Mouse (Mus musculus): Measurements from ENCODE around the gene Cxcl2. TPM values are rescaled to one million over a fixed set of nuclear protein-coding genes. Genes with fewer than 3 reads are reported as not detected.
A peak's percentile ranks its signal among the peaks of the same experiment; 100 is the strongest.

The Cxcl2 gene
- polyA plus RNA-seq, 1 experiment, result 0.37 TPM

GRCm38 (mm10) chr5:90894231-90894630 is 9.4 kb upstream of the Cxcl2 start:
- no peak for DNase-seq (ENCODE audit: low spot score)

DNA sequence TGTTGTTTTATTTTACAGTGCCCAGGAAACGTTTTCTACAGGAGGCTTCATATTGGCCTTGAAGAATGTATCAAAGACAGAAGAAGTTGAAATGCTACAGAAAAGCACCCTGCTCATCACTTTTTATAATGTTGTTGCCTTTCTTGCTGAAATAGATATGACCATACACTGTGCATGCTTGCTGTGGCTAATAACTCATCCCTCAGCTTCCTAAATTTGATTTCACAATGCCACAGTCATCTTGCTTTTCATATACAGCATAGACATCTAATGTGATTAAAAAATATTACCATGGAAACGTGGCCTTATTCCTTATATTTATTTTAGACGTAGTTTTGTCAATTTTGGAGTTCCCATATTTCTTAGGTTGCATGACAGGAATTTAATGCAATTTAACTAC is 6.2 kb upstream of the Cxcl2 start:
- no peak for DNase-seq (ENCODE audit: low spot score)

GRCm38 (mm10) chr5:90899308-90899707 is 4.4 kb upstream of the Cxcl2 start:
- DNase-seq (ENCODE audit: low spot score), result no peak

- DNase-seq (ENCODE audit: low spot score), result no peak
Measured at GRCm38 (mm10) chr5:90900147-90900546, 3.5 kb upstream of the Cxcl2 start.

- DNase-seq (ENCODE audit: low spot score), result no peak
Measured at GRCm38 (mm10) chr5:90900688-90901087, 3.0 kb upstream of the Cxcl2 start.

GRCm38 (mm10) chr5:90902380-90903260 is 1.1 kb upstream of the Cxcl2 start:
- DNase-seq (ENCODE audit: low spot score), result no peak

- peak; percentile 32 for DNase-seq (ENCODE audit: low spot score)
Measured at GRCm38 (mm10) chr5:90908983-90909382, 5.3 kb downstream of the Cxcl2 start.

DNA sequence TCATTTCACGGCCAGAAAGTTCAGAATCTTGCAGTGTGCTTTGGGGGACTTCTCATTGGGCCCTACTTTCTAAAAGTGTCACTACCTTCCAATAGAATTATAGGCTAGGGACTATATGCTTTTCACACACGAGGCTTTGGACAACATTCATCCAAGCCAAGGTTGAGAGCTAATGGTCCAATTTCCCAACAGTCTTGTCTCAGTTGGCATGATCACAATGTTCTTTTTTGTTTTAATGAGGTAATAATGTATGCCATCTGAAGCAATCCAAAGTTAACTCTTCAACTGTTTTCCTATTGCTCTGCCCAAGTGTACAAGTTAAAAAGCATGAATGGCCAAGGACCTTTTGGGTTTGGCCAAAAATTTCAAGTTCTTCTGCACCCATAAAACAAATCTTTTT is 15.8 kb downstream of the Cxcl2 start:
- DNase-seq (ENCODE audit: low spot score), result no peak

DNA sequence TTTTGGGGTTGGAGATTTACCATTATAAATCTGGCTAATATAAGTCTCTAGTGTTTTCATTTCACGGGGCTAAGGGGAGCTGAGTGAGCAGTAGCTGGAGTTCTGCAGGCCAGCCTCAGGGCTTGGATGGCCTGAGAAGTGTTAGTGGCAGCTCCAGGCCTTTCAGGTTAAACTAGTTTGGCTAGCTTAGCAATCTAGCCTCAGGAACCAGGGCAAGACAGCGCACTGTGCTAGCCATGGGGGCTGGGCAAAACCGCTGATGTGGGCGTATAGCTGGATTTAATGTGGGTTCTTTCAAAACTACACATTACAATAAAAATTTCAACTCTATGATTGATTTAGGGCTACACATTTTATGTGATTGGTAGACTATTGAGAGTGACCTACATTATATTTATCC is 19.3 kb downstream of the Cxcl2 start:
- no peak for DNase-seq (ENCODE audit: low spot score)

DNA sequence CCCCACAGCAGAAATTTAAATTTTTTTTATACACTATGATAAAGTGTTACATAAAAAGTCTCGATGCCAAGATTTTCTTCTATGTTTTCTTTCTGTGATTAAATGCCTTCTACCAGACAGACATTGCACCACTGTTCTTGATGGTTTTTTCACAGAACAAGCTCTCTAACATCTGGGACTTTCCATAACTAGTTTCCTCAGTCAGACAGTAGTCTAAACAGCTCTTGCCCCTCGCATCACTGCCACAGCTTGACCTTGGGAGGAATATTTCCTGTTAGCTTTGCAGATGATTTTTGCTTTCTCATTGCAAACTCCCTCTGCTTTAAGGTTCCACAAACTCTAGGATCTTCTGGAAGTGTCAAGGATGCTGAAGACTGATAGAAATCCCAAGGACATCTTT is 26.9 kb downstream of the Cxcl2 start:
- no peak for DNase-seq (ENCODE audit: low spot score)

- DNase-seq (ENCODE audit: low spot score), result peak; percentile 90
Measured at GRCm38 (mm10) chr5:90930971-90931851, 27.5 kb downstream of the Cxcl2 start, which contains the start of gene Mthfd2l. Mthfd2l (plus strand) TSS chr5:90931117.

DNA sequence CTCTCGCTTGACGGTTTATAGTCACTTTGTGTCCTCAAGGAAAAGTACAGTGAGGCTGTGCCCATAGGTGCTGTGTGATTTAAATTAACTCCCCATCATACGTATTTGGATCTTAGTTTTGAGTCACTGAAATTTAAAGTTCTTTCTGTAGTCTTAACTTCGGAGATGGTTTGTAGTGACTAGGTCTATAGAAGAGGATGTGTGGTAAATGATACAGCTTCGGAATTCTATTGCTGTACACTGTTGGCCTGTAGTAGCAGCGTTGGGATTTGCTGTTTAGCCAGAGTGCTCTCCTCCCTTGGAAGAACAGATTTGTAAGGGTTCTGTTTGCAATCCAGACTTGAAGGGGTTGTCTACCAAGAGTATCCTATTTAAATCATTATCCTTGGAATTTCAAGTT is 28.2 kb downstream of the Cxcl2 start:
- no peak for DNase-seq (ENCODE audit: low spot score)

GRCm38 (mm10) chr5:90936706-90937105 is 33.0 kb downstream of the Cxcl2 start:
- no peak for DNase-seq (ENCODE audit: low spot score)

- DNase-seq (ENCODE audit: low spot score), result no peak
Measured at GRCm38 (mm10) chr5:90945453-90945852, 41.8 kb downstream of the Cxcl2 start.

- DNase-seq (ENCODE audit: low spot score), result no peak
Measured at GRCm38 (mm10) chr5:90949499-90949898, 45.8 kb downstream of the Cxcl2 start.

DNA sequence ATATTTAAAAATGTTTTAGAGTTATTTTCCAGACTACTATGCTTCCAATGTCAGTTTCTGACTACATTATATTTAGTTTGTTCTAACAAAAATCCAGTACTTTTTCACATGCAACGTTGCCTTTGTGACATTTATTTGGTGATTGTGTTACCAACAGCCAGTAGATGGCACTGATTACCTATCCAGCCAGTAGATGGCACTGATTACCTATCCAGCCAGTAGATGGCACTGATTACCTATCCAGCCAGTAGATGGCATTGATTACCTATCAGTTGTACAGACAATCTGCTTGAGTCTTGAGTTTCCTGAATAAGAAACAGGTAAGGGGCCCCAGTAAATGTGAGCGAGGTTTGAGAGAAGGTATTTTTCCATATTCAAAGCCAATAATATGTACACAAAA is 47.8 kb downstream of the Cxcl2 start:
- no peak for DNase-seq (ENCODE audit: low spot score)

GRCm38 (mm10) chr5:90952731-90953481 is 49.2 kb downstream of the Cxcl2 start:
- DNase-seq (ENCODE audit: low spot score), result no peak

Other genes with a start within 250 kb of the Cxcl2 start
- 0.04 and 0.10 TPM in 2 replicates for gene Cxcl5, start 144.5 kb upstream of the Cxcl2 start, polyA plus RNA-seq (2012; rRNA removed)
- 0.22 and 0.29 TPM in 2 replicates for gene Ppbp, start 135.4 kb upstream of the Cxcl2 start, polyA plus RNA-seq (2012; rRNA removed)
- gene Pf4, start 131.4 kb upstream of the Cxcl2 start, polyA plus RNA-seq (2012; rRNA removed), result 71.0 and 121 TPM in 2 replicates
- 0.06 TPM in 1 of 2 replicates, not detected in the other for gene Cxcl3, start 117.8 kb upstream of the Cxcl2 start, polyA plus RNA-seq (2012; rRNA removed)
- 0.16 and 0.21 TPM in 2 replicates for gene Cxcl15, start 109.3 kb upstream of the Cxcl2 start, polyA plus RNA-seq (2012; rRNA removed)
- 1.1 and 1.4 TPM in 2 replicates for gene Cxcl1, start 12.6 kb upstream of the Cxcl2 start, polyA plus RNA-seq (2012; rRNA removed)
- gene Mthfd2l, start 27.2 kb downstream of the Cxcl2 start, polyA plus RNA-seq (2012; rRNA removed), result 25.9 and 32.4 TPM in 2 replicates
- 0.12 and 0.15 TPM in 2 replicates for gene Epgn, start 123.6 kb downstream of the Cxcl2 start, polyA plus RNA-seq (2012; rRNA removed)
- gene Ereg, start 170.8 kb downstream of the Cxcl2 start, polyA plus RNA-seq (2012; rRNA removed), result 1.7 and 2.8 TPM in 2 replicates
- gene Areg, start 235.7 kb downstream of the Cxcl2 start, polyA plus RNA-seq (2012; rRNA removed), result 1.3 and 2.3 TPM in 2 replicates